Mouse (Mus musculus) lung, postnatal 0 days (tissue): ENCODE data around the gene Syn2.

Experiments
- CTCF ChIP-seq: IDR thresholded peaks from 2 replicates; pipeline ENCODE4 v1.5.1; 2016; ENCODE audit warnings: antibody characterized with exemption, mild to moderate bottlenecking
- EP300 ChIP-seq: IDR thresholded peaks from 2 replicates; pipeline ENCODE4 v1.6.1; 2016; ENCODE audit warnings: antibody characterized with exemption, mild to moderate bottlenecking, control low read depth

- TF ChIP-seq CTCF (no peak), EP300 (no peak)
These were observed 120.5 kb downstream of the Syn2 start for GRCm38 (mm10) chr6:115255171-115255570.
